Mouse (Mus musculus): ENCODE data around the gene Hmcn1.

DNA sequence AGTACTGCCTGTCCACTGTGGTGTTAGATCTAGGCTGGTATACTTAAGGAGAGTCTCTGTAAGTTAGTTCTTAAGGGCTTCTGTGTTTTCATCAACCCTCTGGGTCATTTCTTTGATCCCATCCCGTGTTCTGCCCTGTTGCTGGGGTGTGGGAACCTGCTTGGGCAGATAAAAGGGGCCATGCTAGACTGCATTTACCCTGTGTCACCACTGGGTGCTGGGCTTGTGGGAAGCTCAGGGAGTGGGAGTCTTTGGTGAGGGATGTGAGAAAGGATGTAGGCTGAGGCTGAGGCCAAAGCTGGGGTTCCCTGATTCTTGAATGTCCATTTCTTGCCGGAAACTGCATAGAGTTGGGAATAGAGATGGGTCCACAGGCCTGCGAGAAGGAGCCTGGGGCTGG is 436.6 kb downstream of the Hmcn1 start:
- TF ChIP-seq CTCF (IDR thresholded peaks at IDR 0.05; ENCODE audit: borderline replicate concordance, control insufficient read depth, extremely low read depth, insufficient read depth, low read length, poor library complexity) (no peak), POLR2A (IDR thresholded peaks at IDR 0.05; ENCODE audit: control insufficient read depth, extremely low read depth, insufficient read depth, low read length, poor library complexity) (no peak)

All from thymus, adult 2 months (tissue).